Mouse (Mus musculus): ENCODE data around the gene Rhox2c.
"Not testable (repeated sequence)": the region's sequence is repeated elsewhere in the genome, so short reads cannot be mapped to it uniquely, and the experiment has no call there.

GRCm38 (mm10) chrX:37514059-37514458, 60.6 kb downstream of the Rhox2c start, which contains the start of gene Rhox4d:
- not testable (repeated sequence) for TF ChIP-seq CTCF, EP300 (IDR thresholded peaks at IDR 0.05; ENCODE audit: low read depth)

Data from liver, postnatal 0 days (tissue).